Mouse (Mus musculus) liver, postnatal 0 days (tissue): ENCODE measurements around the gene Ptn. TPM values are rescaled to one million over a fixed set of nuclear protein-coding genes. Genes with fewer than 3 reads are reported as not detected.
A peak's percentile ranks its signal among the peaks of the same experiment; 100 is the strongest.

Experiments
- ATAC-seq: fragments of 200-750 bp; cut with Nextera tagmentation; 2 replicates; pipeline ENCODE4 v1.8.0; 2017; ENCODE audit warnings: mild to moderate bottlenecking, moderate library complexity
- DNase-seq: peaks from one replicate; pipeline ENCODE4 v3.0.0-alpha.2; 2016
- H3K27ac ChIP-seq: fragments of 300-500 bp; sonication (generic); 2 replicates; pipeline ENCODE4 v1.5.1; 2014; ENCODE audit warnings: antibody characterized with exemption, moderate library complexity, mild to moderate bottlenecking, low read depth
- H3K27me3 ChIP-seq: fragments of 300-500 bp; sonication (generic); 2 replicates; pipeline ENCODE4 v1.6.1; 2014; ENCODE audit warnings: low read length, control low read depth, mixed read lengths; ENCODE audit not compliant: insufficient read depth
- H3K36me3 ChIP-seq: fragments of 300-500 bp; sonication (generic); replicated peaks from 2 replicates; pipeline ENCODE4 v1.6.1; 2014; ENCODE audit warnings: mild to moderate bottlenecking, control low read depth, low read length, moderate library complexity, mixed read lengths; ENCODE audit not compliant: insufficient read depth
- H3K4me1 ChIP-seq: fragments of 300-500 bp; sonication (generic); 2 replicates; pipeline ENCODE4 v1.6.1; 2014; ENCODE audit warnings: antibody characterized with exemption, mild to moderate bottlenecking, control low read depth; ENCODE audit not compliant: insufficient read depth
- H3K4me2 ChIP-seq: fragments of 300-500 bp; sonication (generic); 2 replicates; pipeline ENCODE4 v1.6.1; 2014; ENCODE audit warnings: low read depth, mild to moderate bottlenecking, low read length, moderate library complexity, mixed read lengths
- H3K4me3 ChIP-seq: fragments of 300-500 bp; sonication (generic); 2 replicates; pipeline ENCODE4 v1.5.1; 2014; ENCODE audit warnings: low read depth, low read length
- H3K9ac ChIP-seq: fragments of 300-500 bp; sonication (generic); replicated peaks from 2 replicates; pipeline ENCODE4 v1.6.1; 2014; ENCODE audit warnings: mild to moderate bottlenecking, moderate library complexity
- H3K9me3 ChIP-seq: fragments of 300-500 bp; sonication (generic); 2 replicates; pipeline ENCODE4 v1.6.1; 2016; ENCODE audit warnings: mild to moderate bottlenecking, control low read depth, low read length, mixed read lengths
- CTCF ChIP-seq: sonication (generic); IDR thresholded peaks from 2 replicates; pipeline ENCODE4 v1.5.1; 2016; ENCODE audit warnings: antibody characterized with exemption, low read depth
- EP300 ChIP-seq: IDR thresholded peaks from 2 replicates; pipeline ENCODE4 v1.6.1; 2016; ENCODE audit warnings: antibody characterized with exemption, low read depth, mild to moderate bottlenecking
- WGBS: fragments of 180-500 bp; shearing (Covaris S2); extraction: QIAGEN DNeasy Blood & Tissue Kit; methylation state at CpG from one replicate; pipeline ENCODE4 v1.1.7; 2014; ENCODE audit not compliant: insufficient replicate concordance; 5-methylcytosine and 5-hydroxymethylcytosine counted together
- polyA plus RNA-seq: library from polyadenylated mRNA; unstranded; fragments of >200 nt; fragmentation: Nextera tagmentation; extraction: Ambion mirVana; gene quantifications from 2 replicates; pipeline ENCODE4 v1.2.1, GENCODE M21; 2015

The Ptn gene
- polyA plus RNA-seq, 1 experiment from 2014 or later = 3.6 TPM

DNA sequence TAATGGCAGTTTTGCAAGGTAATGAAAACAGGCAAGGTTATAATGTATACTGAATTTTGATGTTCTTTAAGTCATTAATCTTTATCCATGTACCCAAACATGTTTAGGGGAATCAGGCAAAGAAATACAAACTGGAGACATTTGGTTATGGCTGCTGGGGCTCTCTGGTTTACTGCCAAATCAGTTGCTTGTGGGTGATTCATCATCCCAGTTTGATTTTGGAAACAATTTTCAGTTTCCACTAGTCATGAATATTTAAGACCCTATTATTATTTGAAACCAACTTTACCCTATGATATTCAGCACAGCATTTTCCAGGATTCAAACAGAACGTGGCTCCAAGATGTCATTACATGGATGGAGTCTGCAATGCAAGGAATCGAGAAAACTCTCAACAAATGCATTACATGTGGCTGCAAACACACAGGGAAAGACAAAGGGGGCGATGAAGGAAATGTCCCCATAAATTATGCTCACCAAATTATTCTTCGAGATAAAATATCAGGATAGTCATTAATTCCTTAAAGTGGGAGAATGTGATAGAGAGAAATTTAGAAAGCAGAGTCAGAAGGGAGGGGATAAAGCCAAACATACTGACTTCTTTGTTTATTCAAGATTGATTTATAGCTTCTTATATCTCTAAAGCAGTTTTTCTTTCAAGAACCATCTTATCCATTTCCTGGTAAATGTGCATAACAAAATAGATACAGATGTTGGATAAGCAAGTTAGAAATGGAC, 8.4 kb upstream of the Ptn start:
- Histone ChIP-seq H3K9me3 (no peaks in the 10 kb centered on the region), H3K4me2 (no peak overlapping the region), H3K4me1 (peaks cover 4% of the 10 kb centered on the region), H3K36me3 (no peaks in the 10 kb centered on the region), H3K27ac (no peak overlapping the region), H3K9ac (no peak overlapping the region), H3K4me3 (no peak overlapping the region), H3K27me3 (no peaks in the 10 kb centered on the region)
- 57% methylated on average over 4 of the region's 4 CpGs for WGBS
- DNase-seq = no peak
- ATAC-seq = no peak
- TF ChIP-seq EP300 = no peak
- no peak for TF ChIP-seq CTCF

DNA sequence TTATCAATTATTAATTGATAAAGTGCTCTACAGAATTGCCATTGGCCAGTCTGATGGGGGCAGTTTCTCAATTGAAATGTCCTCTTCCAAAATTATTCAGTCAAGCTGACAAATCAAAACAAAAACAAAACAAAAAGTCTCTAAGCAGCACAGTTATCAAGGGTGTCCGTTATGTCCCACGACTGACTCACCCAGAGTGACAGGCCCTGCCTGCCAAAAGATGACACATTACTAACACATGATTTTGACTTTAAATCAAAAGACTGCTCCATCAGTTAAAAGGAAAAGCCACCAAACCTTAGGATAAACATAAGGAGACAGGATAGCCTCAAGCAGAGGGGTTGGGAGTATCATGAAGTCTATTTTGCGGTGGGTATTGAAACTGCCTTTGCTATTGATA, 6.6 kb upstream of the Ptn start:
- no peak overlapping the region for H3K4me3 ChIP-seq
- TF ChIP-seq CTCF (no peak), EP300 (no peak)
- H3K4me2 ChIP-seq = no peak overlapping the region
- no peaks in the 10 kb centered on the region for H3K27me3 ChIP-seq
- no peaks in the 10 kb centered on the region for H3K36me3 ChIP-seq
- no peaks in the 10 kb centered on the region for H3K9me3 ChIP-seq
- no peak overlapping the region for H3K9ac ChIP-seq
- peaks cover 4% of the 10 kb centered on the region for H3K4me1 ChIP-seq
- H3K27ac ChIP-seq = no peak overlapping the region
- DNase-seq (no peak), ATAC-seq (no peak)
- 76% methylated on average over 3 of the region's 3 CpGs for WGBS

DNA sequence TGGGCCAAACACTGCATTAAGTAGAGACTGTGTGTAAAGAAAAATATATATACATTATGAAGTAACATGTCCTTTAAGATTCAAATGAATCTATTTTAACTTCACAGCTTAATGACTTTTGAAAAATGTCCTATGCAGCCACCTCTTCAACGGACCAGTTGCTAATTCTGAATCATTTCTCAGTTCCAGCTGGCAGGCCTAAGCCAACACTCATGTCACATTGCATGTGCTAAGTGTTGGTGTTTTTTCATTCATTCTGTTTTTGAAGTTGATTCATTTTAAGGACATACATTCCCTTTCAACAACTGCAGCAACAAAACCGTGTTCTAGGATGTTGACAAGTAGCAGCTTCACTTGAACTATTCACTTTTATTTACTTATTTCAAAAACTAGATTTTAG, 6.0 kb upstream of the Ptn start:
- no peak for DNase-seq
- no peak overlapping the region for H3K4me3 ChIP-seq
- H3K9ac ChIP-seq = no peak overlapping the region
- no peak for TF ChIP-seq EP300
- no peak for TF ChIP-seq CTCF
- no peak for ATAC-seq
- no peak overlapping the region for H3K4me2 ChIP-seq
- H3K36me3 ChIP-seq = no peaks in the 10 kb centered on the region
- no peaks in the 10 kb centered on the region for H3K9me3 ChIP-seq
- peaks cover 4% of the 10 kb centered on the region for H3K4me1 ChIP-seq
- 60% methylated on average over 2 of the region's 2 CpGs for WGBS
- no peaks in the 10 kb centered on the region for H3K27me3 ChIP-seq
- H3K27ac ChIP-seq = no peak overlapping the region

GRCm38 (mm10) chr6:36812666-36813515, 2.9 kb upstream of the Ptn start:
- Histone ChIP-seq H3K27ac (no peak overlapping the region), H3K4me1 (no peaks in the 10 kb centered on the region), H3K36me3 (no peaks in the 10 kb centered on the region), H3K9me3 (no peaks in the 10 kb centered on the region), H3K4me3 (no peak overlapping the region), H3K4me2 (no peak overlapping the region), H3K9ac (no peak overlapping the region), H3K27me3 (0 out of 2 replicates have a peak, but pooled peaks cover 7% of the 10 kb centered on the region)
- TF ChIP-seq EP300 (no peak), CTCF (no peak)
- no peak for DNase-seq
- 54% methylated on average over 7 of the region's 7 CpGs for WGBS
- no peak for ATAC-seq

DNA sequence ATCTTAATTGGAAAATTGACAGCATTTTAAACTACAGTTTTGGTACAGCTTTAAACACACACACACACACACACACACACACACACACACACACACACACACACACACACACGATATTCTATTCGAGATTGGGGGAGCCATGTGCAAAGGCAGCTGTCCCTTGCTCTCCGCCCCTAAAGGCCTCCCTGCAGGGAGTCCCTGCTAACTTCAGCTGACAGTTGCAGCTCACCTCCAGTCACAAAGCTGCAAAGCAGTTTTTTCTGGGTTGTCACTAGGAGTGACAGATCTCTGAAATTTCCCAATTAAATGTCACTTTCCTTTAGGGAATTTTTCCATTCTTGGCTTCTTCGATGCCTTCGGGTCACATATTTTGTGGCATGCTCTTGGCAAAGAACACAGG, 428 bp upstream of the Ptn start:
- no peak overlapping the region for H3K27ac ChIP-seq
- H3K4me1 ChIP-seq = no peaks in the 10 kb centered on the region
- WGBS = 28% methylated on average over 5 of the region's 5 CpGs
- no peaks in the 10 kb centered on the region for H3K36me3 ChIP-seq
- H3K27me3 ChIP-seq = 0 out of 2 replicates have a peak, but pooled peaks cover 7% of the 10 kb centered on the region
- no peak overlapping the region for H3K9ac ChIP-seq
- H3K4me3 ChIP-seq = no peak overlapping the region
- H3K4me2 ChIP-seq = peak overlapping the region; percentile 53; the same call in 1 of the 2 replicates
- DNase-seq (no peak), ATAC-seq (no peak)
- no peaks in the 10 kb centered on the region for H3K9me3 ChIP-seq
- TF ChIP-seq EP300 (no peak), CTCF (no peak)

- TF ChIP-seq CTCF (no peak), EP300 (no peak)
- Histone ChIP-seq H3K4me3 (peak overlapping the region; percentile 17; the same call in 1 of the 2 replicates), H3K4me1 (no peaks in the 10 kb centered on the region), H3K36me3 (no peaks in the 10 kb centered on the region), H3K9ac (no peak overlapping the region), H3K27ac (no peak overlapping the region), H3K9me3 (no peaks in the 10 kb centered on the region), H3K4me2 (peak overlapping the region; percentile 53), H3K27me3 (0 out of 2 replicates have a peak, but pooled peaks cover 7% of the 10 kb centered on the region)
- DNase-seq (no peak), ATAC-seq (no peak)
- WGBS = 27% methylated on average over 7 of the region's 7 CpGs
These were observed 701 bp downstream of the Ptn start for GRCm38 (mm10) chr6:36809311-36809726.
